Comparison of ENCODE assay signal across 36 mouse cellular contexts in genomic region chr5:135993381-135993965, GRCm38 (mm10). TPM values are rescaled to one million over a fixed set of nuclear protein-coding genes. Genes with fewer than 3 reads are reported as not detected.
DNase-seq lines count a peak whose midpoint lies in the region; ATAC-seq lines count a peak whose summit lies in the region.
"Had no signal": no experiment of that assay in that cellular context is flagged by ENCODE, and none has a peak within 500 bp of the region (broad histone marks: within the 10 kb centered on the region; RNA-seq: fewer than 3 reads in every experiment).

No protein-coding gene starts in this region.

- no peaks in the 10 kb centered on the region for H3K27me3 ChIP-seq in hindbrain, embryonic 11.5 days (ENCODE audit: control insufficient read depth, insufficient read depth, low read length)
- no peaks in the 10 kb centered on the region for H3K27me3 ChIP-seq in hindbrain, embryonic 12.5 days
- no peaks in the 10 kb centered on the region for H3K27me3 ChIP-seq in neural tube, embryonic 13.5 days
- H3K27me3 ChIP-seq: embryonic facial prominence, embryonic 12.5 days; forebrain, embryonic 15.5 days; limb, embryonic 12.5 days; liver, embryonic 15.5 days; midbrain, embryonic 15.5 days had no signal

- no peak overlapping the region for H3K4me2 ChIP-seq in hindbrain, embryonic 11.5 days (replicated peaks; ENCODE audit: low read depth, low read length)
- no peak overlapping the region for H3K4me2 ChIP-seq in hindbrain, embryonic 12.5 days (replicated peaks)
- no peak overlapping the region for H3K4me2 ChIP-seq in neural tube, embryonic 13.5 days
- H3K4me2 ChIP-seq: embryonic facial prominence, embryonic 12.5 days; forebrain, embryonic 15.5 days; limb, embryonic 12.5 days; lung, embryonic 14.5 days; midbrain, embryonic 15.5 days had no signal

- 0 out of 2 replicates have a peak, but pooled peaks cover 4% of the 10 kb centered on the region for H3K4me1 ChIP-seq in hindbrain, embryonic 11.5 days (replicated peaks; ENCODE audit: control insufficient read depth, insufficient read depth, low read length)
- peaks cover 12% of the 10 kb centered on the region for H3K4me1 ChIP-seq in hindbrain, embryonic 12.5 days
- peaks cover 19% of the 10 kb centered on the region for H3K4me1 ChIP-seq in neural tube, embryonic 13.5 days (replicated peaks)

- no peaks in the 10 kb centered on the region for H3K9me3 ChIP-seq in hindbrain, embryonic 11.5 days (ENCODE audit: control insufficient read depth, low read length)
- no peaks in the 10 kb centered on the region for H3K9me3 ChIP-seq in hindbrain, embryonic 12.5 days (replicated peaks)
- no peaks in the 10 kb centered on the region for H3K9me3 ChIP-seq in neural tube, embryonic 13.5 days
- H3K9me3 ChIP-seq: embryonic facial prominence, embryonic 12.5 days; forebrain, embryonic 15.5 days; hindbrain, embryonic 10.5 days; limb, embryonic 12.5 days; liver, embryonic 15.5 days; midbrain, embryonic 15.5 days had no signal

- H3K9ac ChIP-seq in hindbrain, embryonic 11.5 days (ENCODE audit: low read depth, low read length), result no peak overlapping the region
- no peak overlapping the region for H3K9ac ChIP-seq in hindbrain, embryonic 12.5 days
- H3K9ac ChIP-seq in neural tube, embryonic 13.5 days, result 0 out of 2 replicates have a peak overlapping the region, but pooled peaks have one; percentile 12
- H3K9ac ChIP-seq: embryonic facial prominence, embryonic 12.5 days; forebrain, embryonic 15.5 days; limb, embryonic 12.5 days; liver, embryonic 15.5 days; lung, embryonic 14.5 days; midbrain, embryonic 15.5 days had no signal

- WGBS in hindbrain, embryonic 11.5 days, result 71% methylated on average over 5 of the region's 5 CpGs
- WGBS in hindbrain, embryonic 12.5 days, result 56% methylated on average over 5 of the region's 5 CpGs
- 55% methylated on average over 5 of the region's 5 CpGs for WGBS in neural tube, embryonic 13.5 days

- no peak overlapping the region for H3K4me3 ChIP-seq in hindbrain, embryonic 11.5 days (ENCODE audit: low read depth, low read length)
- no peak overlapping the region for H3K4me3 ChIP-seq in hindbrain, embryonic 12.5 days
- no peak overlapping the region for H3K4me3 ChIP-seq in neural tube, embryonic 13.5 days
- H3K4me3 ChIP-seq: embryonic facial prominence, embryonic 12.5 days; hindbrain, embryonic 10.5 days; limb, embryonic 12.5 days; liver, embryonic 15.5 days; midbrain, embryonic 15.5 days had no signal

- peak overlapping the region; percentile 24; the same call in 1 of the 2 replicates for H3K27ac ChIP-seq in hindbrain, embryonic 11.5 days (ENCODE audit: low read depth, low read length)
- no peak overlapping the region for H3K27ac ChIP-seq in hindbrain, embryonic 12.5 days
- H3K27ac ChIP-seq in neural tube, embryonic 13.5 days (replicated peaks), result no peak overlapping the region
- H3K27ac ChIP-seq: embryonic facial prominence, embryonic 12.5 days; forebrain, embryonic 15.5 days; hindbrain, embryonic 10.5 days; left cerebral cortex, adult 2 months; limb, embryonic 12.5 days; liver, embryonic 15.5 days; midbrain, embryonic 15.5 days had no signal

- DNase-seq in hindbrain, embryonic 11.5 days (ENCODE audit: low spot score), result no peak
- DNase-seq in neural tube, embryonic 10.5 days (ENCODE audit: extremely low spot score, low spot score), result no peak
- DNase-seq in kidney, postnatal 14 days, result peak; percentile 52
- no peak for DNase-seq in left cerebral cortex, adult 18-20 months (ENCODE audit: low spot score in 2 of 2)
- no peak for DNase-seq in gastrocnemius, postnatal 10 days
- DNase-seq: adrenal gland, adult 2 months; adrenal gland, postnatal 36 days; cerebellum, adult 2 months; cerebellum, postnatal 25 days; embryo, embryonic 11 days; heart, postnatal 14 days; lung, embryonic 14.5 days; lung, postnatal 14 days; thymus, adult 2 months; thymus, postnatal 36 days had no signal

- H3K36me3 ChIP-seq in hindbrain, embryonic 11.5 days (ENCODE audit: control insufficient read depth, insufficient read depth, low read length), result peaks cover 8% of the 10 kb centered on the region; the same call in 1 of the 2 replicates
- H3K36me3 ChIP-seq in hindbrain, embryonic 12.5 days, result peaks cover 21% of the 10 kb centered on the region
- H3K36me3 ChIP-seq in neural tube, embryonic 13.5 days, result peaks cover 22% of the 10 kb centered on the region

- ATAC-seq in hindbrain, embryonic 11.5 days (ENCODE audit: low FRiP score), result no peak
- no peak for ATAC-seq in hindbrain, embryonic 12.5 days (ENCODE audit: low FRiP score)
- ATAC-seq in neural tube, embryonic 13.5 days (ENCODE audit: low read depth), result no peak
- ATAC-seq: CD4-positive, CD25-positive, alpha-beta regulatory T cell, adult 4 months had no signal

RNA-seq across cellular contexts. Expression of gene Dtx2, which starts 1.1 kb away (rescaled TPM):
- 21.6 and 23.5 TPM in 2 replicates for polyA plus RNA-seq in hindbrain, embryonic 11.5 days (2014; fragmentation: Nextera tagmentation; extraction: Ambion mirVana)
- 31.4 and 34.5 TPM in 2 replicates for polyA plus RNA-seq in hindbrain, embryonic 12.5 days (2016; fragmentation: Nextera tagmentation; extraction: Ambion mirVana)
- 25.6 and 26.5 TPM in 2 replicates for polyA plus RNA-seq in neural tube, embryonic 13.5 days (2015; fragmentation: Nextera tagmentation; extraction: Ambion mirVana)
- total RNA-seq in left cerebral cortex, adult 18-20 months (2021), result 10 to 100 TPM in 1 of 2 experiments, 1 to 10 TPM in 1; 8.3 to 10.2 TPM
- total RNA-seq in gastrocnemius, postnatal 10 days (2021), result 1 to 10 TPM; 7.7 to 9.2 TPM

RNA-seq across cellular contexts. Expression of gene Zp3, which starts 13.6 kb away (rescaled TPM):
- polyA plus RNA-seq in hindbrain, embryonic 11.5 days (2014; fragmentation: Nextera tagmentation; extraction: Ambion mirVana), result not detected in 2 replicates
- polyA plus RNA-seq in hindbrain, embryonic 12.5 days (2016; fragmentation: Nextera tagmentation; extraction: Ambion mirVana), result 0.32 TPM in 1 of 2 replicates, not detected in the other
- 0.14 TPM in 1 of 2 replicates, not detected in the other for polyA plus RNA-seq in neural tube, embryonic 13.5 days (2015; fragmentation: Nextera tagmentation; extraction: Ambion mirVana)
- total RNA-seq in left cerebral cortex, adult 18-20 months (2021), result not detected
- not detected for total RNA-seq in gastrocnemius, postnatal 10 days (2021)
- total RNA-seq: adrenal gland, adult 2 months; adrenal gland, postnatal 36 days; gastrocnemius, adult 18-20 months; gastrocnemius, postnatal 4 days; heart, adult 8-10 months; heart, postnatal 14 days; layer of hippocampus, adult 18-20 months; layer of hippocampus, postnatal 10 days; left cerebral cortex, adult 2 months; left cerebral cortex, postnatal 25 days; liver, adult 2 months had no signal
- polyA plus RNA-seq: adrenal gland, adult 2 months; CD4-positive, CD25-positive, alpha-beta regulatory T cell, adult 4 months; forebrain, embryonic 15.5 days; heart, embryonic 14.5 days; hindbrain, embryonic 10.5 days; intestine, postnatal 0 days; limb, embryonic 12.5 days; liver, adult 2 months; liver, embryonic 15.5 days; lung, embryonic 14.5 days; neural tube, embryonic 11.5 days had no signal

RNA-seq across cellular contexts. Expression of gene Ssc4d, which starts 19.1 kb away (rescaled TPM):
- polyA plus RNA-seq in hindbrain, embryonic 11.5 days (2014; fragmentation: Nextera tagmentation; extraction: Ambion mirVana), result 1.6 and 2.4 TPM in 2 replicates
- 1.7 and 3.7 TPM in 2 replicates for polyA plus RNA-seq in hindbrain, embryonic 12.5 days (2016; fragmentation: Nextera tagmentation; extraction: Ambion mirVana)
- polyA plus RNA-seq in neural tube, embryonic 13.5 days (2015; fragmentation: Nextera tagmentation; extraction: Ambion mirVana), result 0.79 and 1.9 TPM in 2 replicates
- total RNA-seq in left cerebral cortex, adult 18-20 months (2021), result 1 to 10 TPM in 1 of 2 experiments, under 1 TPM in 1; 0.79 to 1.3 TPM
- 1 to 10 TPM in 1 of 2 experiments, under 1 TPM in 1; 0.78 to 1.1 TPM for total RNA-seq in gastrocnemius, postnatal 10 days (2021)

RNA-seq across cellular contexts. Expression of gene Upk3b, which starts 44.8 kb away (rescaled TPM):
- polyA plus RNA-seq in hindbrain, embryonic 11.5 days (2014; fragmentation: Nextera tagmentation; extraction: Ambion mirVana), result 0.11 and 0.45 TPM in 2 replicates
- polyA plus RNA-seq in hindbrain, embryonic 12.5 days (2016; fragmentation: Nextera tagmentation; extraction: Ambion mirVana), result 0.05 TPM in 1 of 2 replicates, not detected in the other
- polyA plus RNA-seq in neural tube, embryonic 13.5 days (2015; fragmentation: Nextera tagmentation; extraction: Ambion mirVana), result 0.14 and 0.20 TPM in 2 replicates
- total RNA-seq in left cerebral cortex, adult 18-20 months (2021), result not detected
- total RNA-seq in gastrocnemius, postnatal 10 days (2021), result under 1 TPM in 1 of 2 experiments, not detected in 1; 0.14 TPM
- total RNA-seq: layer of hippocampus, adult 18-20 months; layer of hippocampus, postnatal 10 days; left cerebral cortex, adult 2 months; left cerebral cortex, postnatal 25 days had no signal
- polyA plus RNA-seq: CD4-positive, CD25-positive, alpha-beta regulatory T cell, adult 4 months; cerebellum, adult 2 months; forebrain, embryonic 15.5 days; frontal cortex, adult 2 months; midbrain, embryonic 15.5 days had no signal

RNA-seq across cellular contexts. Expression of gene Ywhag, which starts 59.1 kb away (rescaled TPM):
- polyA plus RNA-seq in hindbrain, embryonic 11.5 days (2014; fragmentation: Nextera tagmentation; extraction: Ambion mirVana), result 204 and 208 TPM in 2 replicates
- 469 and 505 TPM in 2 replicates for polyA plus RNA-seq in hindbrain, embryonic 12.5 days (2016; fragmentation: Nextera tagmentation; extraction: Ambion mirVana)
- 665 and 740 TPM in 2 replicates for polyA plus RNA-seq in neural tube, embryonic 13.5 days (2015; fragmentation: Nextera tagmentation; extraction: Ambion mirVana)
- total RNA-seq in left cerebral cortex, adult 18-20 months (2021), result 1,000 to 10,000 TPM; 1,157 to 1,215 TPM
- total RNA-seq in gastrocnemius, postnatal 10 days (2021), result 100 to 1,000 TPM; 302 to 322 TPM
